Mouse (Mus musculus): ENCODE results near the gene Pik3r2. TPM values are rescaled to one million over a fixed set of nuclear protein-coding genes. Genes with fewer than 3 reads are reported as not detected.

Pik3r2 gene
- polyA plus RNA-seq, 1 experiment from 2014 or later: 84.5 TPM

GRCm38 (mm10) chr8:70769359-70769758 lies 7.2 kb downstream of the Pik3r2 start:
- peaks cover 64% of the 10 kb centered on the region for H3K36me3 ChIP-seq
- WGBS: 8% methylated on average over 26 of the region's 26 CpGs

GRCm38 (mm10) chr8:70768956-70769355 lies 7.6 kb downstream of the Pik3r2 start:
- Histone ChIP-seq H3K27me3 (peaks cover 24% of the 10 kb centered on the region; the same call in 1 of the 2 replicates), H3K9ac (no peak overlapping the region), H3K27ac (no peak overlapping the region), H3K4me2 (replicated peaks) (no peak overlapping the region), H3K4me1 (peaks cover 25% of the 10 kb centered on the region), H3K36me3 (peaks cover 60% of the 10 kb centered on the region), H3K9me3 (replicated peaks) (no peaks in the 10 kb centered on the region), H3K4me3 (no peak overlapping the region)
- WGBS: 85% methylated on average over 16 of the region's 16 CpGs
- peak; percentile 6; the same call in 1 of the 2 replicates for ATAC-seq (ENCODE audit: low FRiP score)

More at GRCm38 (mm10) chr8:70769359-70769758, 7.2 kb downstream of the Pik3r2 start:
- ATAC-seq (ENCODE audit: low FRiP score): peak; percentile 65
- no peaks in the 10 kb centered on the region for H3K9me3 ChIP-seq (replicated peaks)
- peaks cover 29% of the 10 kb centered on the region for H3K4me1 ChIP-seq
- H3K27ac ChIP-seq: no peak overlapping the region
- 0 out of 2 replicates have a peak overlapping the region, but pooled peaks have one; percentile 13 for H3K9ac ChIP-seq
- H3K27me3 ChIP-seq: peaks cover 24% of the 10 kb centered on the region; the same call in 1 of the 2 replicates
- no peak overlapping the region for H3K4me3 ChIP-seq
- H3K4me2 ChIP-seq (replicated peaks): no peak overlapping the region

GRCm38 (mm10) chr8:70768231-70768776 lies 8.2 kb downstream of the Pik3r2 start:
- ATAC-seq (ENCODE audit: low FRiP score): 0 out of 2 replicates have a peak, but pooled peaks have one; percentile 4
- no peak overlapping the region for H3K4me2 ChIP-seq (replicated peaks)
- WGBS: 93% methylated on average over 32 of the region's 32 CpGs
- peaks cover 19% of the 10 kb centered on the region for H3K4me1 ChIP-seq
- H3K9me3 ChIP-seq (replicated peaks): no peaks in the 10 kb centered on the region
- H3K9ac ChIP-seq: no peak overlapping the region
- H3K4me3 ChIP-seq: no peak overlapping the region
- H3K27me3 ChIP-seq: peaks cover 24% of the 10 kb centered on the region; the same call in 1 of the 2 replicates
- H3K27ac ChIP-seq: no peak overlapping the region
- H3K36me3 ChIP-seq: peaks cover 59% of the 10 kb centered on the region

GRCm38 (mm10) chr8:70767503-70767902 lies 9.0 kb downstream of the Pik3r2 start:
- H3K9ac ChIP-seq: no peak overlapping the region
- H3K4me1 ChIP-seq: peaks cover 16% of the 10 kb centered on the region
- no peak overlapping the region for H3K27ac ChIP-seq
- H3K9me3 ChIP-seq (replicated peaks): no peaks in the 10 kb centered on the region
- H3K4me2 ChIP-seq (replicated peaks): no peak overlapping the region
- peaks cover 24% of the 10 kb centered on the region; the same call in 1 of the 2 replicates for H3K27me3 ChIP-seq
- H3K4me3 ChIP-seq: no peak overlapping the region
- 76% methylated on average over 6 of the region's 6 CpGs for WGBS
- H3K36me3 ChIP-seq: peaks cover 51% of the 10 kb centered on the region
- ATAC-seq (ENCODE audit: low FRiP score): no peak

- Histone ChIP-seq H3K27ac (no peak overlapping the region), H3K4me3 (peak overlapping the region; percentile 25), H3K9me3 (replicated peaks) (no peaks in the 10 kb centered on the region), H3K4me2 (replicated peaks) (peak overlapping the region; percentile 54), H3K9ac (peak overlapping the region; percentile 47), H3K4me1 (peaks cover 16% of the 10 kb centered on the region), H3K36me3 (peaks cover 44% of the 10 kb centered on the region), H3K27me3 (peaks cover 24% of the 10 kb centered on the region; the same call in 1 of the 2 replicates)
- 8% methylated on average over 20 of the region's 21 CpGs for WGBS
- no peak for ATAC-seq (ENCODE audit: low FRiP score)
These were observed 9.7 kb downstream of the Pik3r2 start for GRCm38 (mm10) chr8:70766571-70767440.

GRCm38 (mm10) chr8:70765838-70766570 lies 10.5 kb downstream of the Pik3r2 start:
- Histone ChIP-seq H3K9me3 (replicated peaks) (no peaks in the 10 kb centered on the region), H3K9ac (peak overlapping the region; percentile 47), H3K4me3 (peak overlapping the region; percentile 25), H3K4me2 (replicated peaks) (peak overlapping the region; percentile 54), H3K27ac (no peak overlapping the region), H3K36me3 (peaks cover 36% of the 10 kb centered on the region), H3K27me3 (peaks cover 24% of the 10 kb centered on the region; the same call in 1 of the 2 replicates), H3K4me1 (peaks cover 22% of the 10 kb centered on the region)
- ATAC-seq (ENCODE audit: low FRiP score): no peak
- WGBS: 2% methylated on average over 34 of the region's 34 CpGs

- WGBS: 85% methylated on average over 9 of the region's 9 CpGs
- H3K27ac ChIP-seq: no peak overlapping the region
- peaks cover 24% of the 10 kb centered on the region; the same call in 1 of the 2 replicates for H3K27me3 ChIP-seq
- peak overlapping the region; percentile 54 for H3K4me2 ChIP-seq (replicated peaks)
- H3K9ac ChIP-seq: no peak overlapping the region; the same call in 1 of the 2 replicates
- H3K36me3 ChIP-seq: peaks cover 29% of the 10 kb centered on the region
- H3K4me3 ChIP-seq: peak overlapping the region; percentile 25; the same call in 1 of the 2 replicates
- ATAC-seq (ENCODE audit: low FRiP score): no peak
- H3K9me3 ChIP-seq (replicated peaks): no peaks in the 10 kb centered on the region
- H3K4me1 ChIP-seq: peaks cover 23% of the 10 kb centered on the region
These were observed 11.2 kb downstream of the Pik3r2 start for GRCm38 (mm10) chr8:70765329-70765728.

- H3K36me3 ChIP-seq: peaks cover 22% of the 10 kb centered on the region
- H3K27ac ChIP-seq: no peak overlapping the region
- peaks cover 29% of the 10 kb centered on the region for H3K4me1 ChIP-seq
- no peak overlapping the region for H3K4me3 ChIP-seq
- H3K4me2 ChIP-seq (replicated peaks): no peak overlapping the region
- WGBS: 94% methylated on average over 13 of the region's 13 CpGs
- no peak for ATAC-seq (ENCODE audit: low FRiP score)
- peaks cover 24% of the 10 kb centered on the region; the same call in 1 of the 2 replicates for H3K27me3 ChIP-seq
- no peak overlapping the region for H3K9ac ChIP-seq
- no peaks in the 10 kb centered on the region for H3K9me3 ChIP-seq (replicated peaks)
These were observed 11.8 kb downstream of the Pik3r2 start for GRCm38 (mm10) chr8:70764676-70765075.

- H3K4me2 ChIP-seq (replicated peaks): no peak overlapping the region
- H3K27ac ChIP-seq: no peak overlapping the region
- H3K4me1 ChIP-seq: peaks cover 36% of the 10 kb centered on the region
- H3K36me3 ChIP-seq: peaks cover 20% of the 10 kb centered on the region
- WGBS: 88% methylated on average over 8 of the region's 8 CpGs
- peaks cover 24% of the 10 kb centered on the region; the same call in 1 of the 2 replicates for H3K27me3 ChIP-seq
- H3K4me3 ChIP-seq: no peak overlapping the region
- no peak overlapping the region for H3K9ac ChIP-seq
- no peaks in the 10 kb centered on the region for H3K9me3 ChIP-seq (replicated peaks)
- no peak for ATAC-seq (ENCODE audit: low FRiP score)
These were observed 12.5 kb downstream of the Pik3r2 start for GRCm38 (mm10) chr8:70764026-70764425.

- Histone ChIP-seq H3K9me3 (replicated peaks) (no peaks in the 10 kb centered on the region), H3K4me2 (replicated peaks) (no peak overlapping the region), H3K4me3 (no peak overlapping the region), H3K4me1 (peaks cover 42% of the 10 kb centered on the region), H3K27ac (no peak overlapping the region), H3K9ac (no peak overlapping the region), H3K27me3 (peaks cover 24% of the 10 kb centered on the region; the same call in 1 of the 2 replicates), H3K36me3 (peaks cover 19% of the 10 kb centered on the region)
- 4% methylated on average over 3 of the region's 3 CpGs for WGBS
- no peak for ATAC-seq (ENCODE audit: low FRiP score)
These were observed 13.2 kb downstream of the Pik3r2 start for GRCm38 (mm10) chr8:70763354-70763753.

- 83% methylated on average over 1 of the region's 1 CpGs for WGBS
- H3K27me3 ChIP-seq: peaks cover 17% of the 10 kb centered on the region; the same call in 1 of the 2 replicates
- peaks cover 17% of the 10 kb centered on the region for H3K36me3 ChIP-seq
- no peak overlapping the region for H3K9ac ChIP-seq
- no peak for ATAC-seq (ENCODE audit: low FRiP score)
- H3K27ac ChIP-seq: no peak overlapping the region
- H3K9me3 ChIP-seq (replicated peaks): no peaks in the 10 kb centered on the region
- no peak overlapping the region for H3K4me2 ChIP-seq (replicated peaks)
- no peak overlapping the region for H3K4me3 ChIP-seq
- peaks cover 51% of the 10 kb centered on the region for H3K4me1 ChIP-seq
These were observed 14.4 kb downstream of the Pik3r2 start for GRCm38 (mm10) chr8:70762118-70762517.
